12 mouse cellular contexts compared by ENCODE assay signal in genomic region chr6:99984057-99984855, GRCm38 (mm10).
DNase-seq lines count a peak whose midpoint lies in the region; ATAC-seq lines count a peak whose summit lies in the region.
"Had no signal": no experiment of that assay in that cellular context is flagged by ENCODE, and none has a peak within 500 bp of the region (broad histone marks: within the 10 kb centered on the region; RNA-seq: fewer than 3 reads in every experiment).

No protein-coding gene starts in this region.

- H3K4me1 ChIP-seq in heart, embryonic 16.5 days (ENCODE audit: control insufficient read depth, insufficient read depth, low read length), result peaks cover 27% of the 10 kb centered on the region
- H3K4me1 ChIP-seq: neural tube, embryonic 12.5 days had no signal

- peaks cover 18% of the 10 kb centered on the region for H3K27me3 ChIP-seq in heart, embryonic 16.5 days (ENCODE audit: control insufficient read depth, insufficient read depth, low read length)

- no peak for ATAC-seq in heart, embryonic 16.5 days (replicated peaks; ENCODE audit: extremely low read depth, insufficient read depth, low FRiP score)
- no peak for ATAC-seq in monocyte, adult 5-6 weeks (replicated peaks; ENCODE audit: insufficient number of reproducible peaks, low FRiP score, low TSS enrichment, poor library complexity, severe bottlenecking)
- ATAC-seq: activated CD4-positive, CD25-positive, alpha-beta regulatory T cell, adult 4 months; liver, postnatal 0 days had no signal

- 18% methylated on average over 7 of the region's 7 CpGs for WGBS in heart, embryonic 16.5 days

- H3K4me2 ChIP-seq in heart, embryonic 16.5 days (ENCODE audit: low read depth, low read length), result peak overlapping the region; percentile 19; the same call in 1 of the 2 replicates
- H3K4me2 ChIP-seq: hindbrain, embryonic 14.5 days; neural tube, embryonic 12.5 days had no signal

- no peak overlapping the region for H3K9ac ChIP-seq in heart, embryonic 16.5 days (ENCODE audit: low read length)
- H3K9ac ChIP-seq: hindbrain, embryonic 14.5 days; liver, postnatal 0 days; neural tube, embryonic 12.5 days had no signal

- no peak for DNase-seq in heart, adult 8-10 months (ENCODE audit: low spot score)
- peak; percentile 54 for DNase-seq in retina, postnatal 1 day
- DNase-seq in retina, embryonic 14.5 days (ENCODE audit: low spot score), result no peak
- peak; percentile 43 for DNase-seq in lung, postnatal 25 days (ENCODE audit: low spot score)
- DNase-seq in adrenal gland, adult 2 months, result no peak
- DNase-seq: liver, postnatal 0 days; right cerebral cortex, postnatal 25 days had no signal

- H3K4me3 ChIP-seq in heart, embryonic 16.5 days (ENCODE audit: low read length), result no peak overlapping the region
- H3K4me3 ChIP-seq: neural tube, embryonic 12.5 days had no signal

- no peaks in the 10 kb centered on the region for H3K9me3 ChIP-seq in heart, embryonic 16.5 days (replicated peaks; ENCODE audit: control insufficient read depth, low read length)
- H3K9me3 ChIP-seq: neural tube, embryonic 12.5 days had no signal

- H3K27ac ChIP-seq in heart, embryonic 16.5 days (ENCODE audit: low read length), result no peak overlapping the region
- H3K27ac ChIP-seq: hindbrain, embryonic 14.5 days; neural tube, embryonic 12.5 days had no signal

- H3K36me3 ChIP-seq in heart, embryonic 16.5 days (ENCODE audit: control insufficient read depth, insufficient read depth), result no peaks in the 10 kb centered on the region
- H3K36me3 ChIP-seq: neural tube, embryonic 12.5 days had no signal

Comparison
In these comparisons a context has a peak if more than half of its experiments do, and no peak if none do; other contexts are left out.
1. DNase-seq: peak in retina, postnatal 1 day (single experiment) and lung, postnatal 25 days (single experiment); none in heart, adult 8-10 months (single experiment), retina, embryonic 14.5 days (single experiment) and adrenal gland, adult 2 months (single experiment).